In genomic region chr11:116096213-116097108, GRCm38 (mm10) we compare ENCODE assay signal across 12 mouse cellular contexts. TPM values are rescaled to one million over a fixed set of nuclear protein-coding genes. Genes with fewer than 3 reads are reported as not detected.
DNase-seq lines count a peak whose midpoint lies in the region; ATAC-seq and TF ChIP-seq lines count a peak whose summit lies in the region.
"Had no signal": no experiment of that assay in that cellular context is flagged by ENCODE, and none has a peak within 500 bp of the region (broad histone marks: within the 10 kb centered on the region; RNA-seq: fewer than 3 reads in every experiment).

No protein-coding gene starts in this region.

- no peak overlapping the region for H3K4me2 ChIP-seq in midbrain, postnatal 0 days (ENCODE audit: low read depth, low read length, poor library complexity, severe bottlenecking)
- H3K4me2 ChIP-seq in midbrain, embryonic 15.5 days = no peak overlapping the region
- H3K4me2 ChIP-seq in stomach, postnatal 0 days (replicated peaks; ENCODE audit: low read depth) = no peak overlapping the region
- H3K4me2 ChIP-seq in neural tube, embryonic 15.5 days = no peak overlapping the region
- H3K4me2 ChIP-seq: limb, embryonic 12.5 days; neural tube, embryonic 12.5 days had no signal

- no peak for ATAC-seq in midbrain, postnatal 0 days (ENCODE audit: low FRiP score)
- no peak for ATAC-seq in midbrain, embryonic 15.5 days (replicated peaks)
- no peak for ATAC-seq in stomach, postnatal 0 days (ENCODE audit: low FRiP score, low TSS enrichment)
- ATAC-seq in neural tube, embryonic 15.5 days (ENCODE audit: low FRiP score) = no peak

- H3K9ac ChIP-seq in midbrain, postnatal 0 days (replicated peaks; ENCODE audit: low read length, poor library complexity, severe bottlenecking) = no peak overlapping the region
- no peak overlapping the region for H3K9ac ChIP-seq in midbrain, embryonic 15.5 days
- no peak overlapping the region for H3K9ac ChIP-seq in stomach, postnatal 0 days (ENCODE audit: low read length)
- H3K9ac ChIP-seq in neural tube, embryonic 15.5 days (replicated peaks) = no peak overlapping the region
- H3K9ac ChIP-seq: limb, embryonic 12.5 days; neural tube, embryonic 12.5 days had no signal

- TF ChIP-seq CTCF in midbrain, postnatal 0 days (IDR thresholded peaks at IDR 0.05) = peak; percentile 59
- TF ChIP-seq CTCF in bone marrow, adult 2 months (IDR thresholded peaks at IDR 0.05; ENCODE audit: control insufficient read depth, insufficient read depth, low read length) = peak; percentile 60
- TF ChIP-seq CTCF in stomach, postnatal 0 days (IDR thresholded peaks at IDR 0.05; ENCODE audit: low read depth) = peak; percentile 67

- no peak for TF ChIP-seq EP300 in stomach, postnatal 0 days (optimal IDR thresholded peaks at IDR 0.05)

- no peak overlapping the region for H3K4me3 ChIP-seq in heart, embryonic 10.5 days
- no peak overlapping the region for H3K4me3 ChIP-seq in midbrain, postnatal 0 days (ENCODE audit: low read depth, low read length)
- no peak overlapping the region for H3K4me3 ChIP-seq in midbrain, embryonic 15.5 days
- H3K4me3 ChIP-seq in bone marrow, adult 2 months (replicated peaks; ENCODE audit: control insufficient read depth, low read depth, low read length) = no peak overlapping the region
- H3K4me3 ChIP-seq in stomach, postnatal 0 days (ENCODE audit: low read depth, low read length) = no peak overlapping the region
- no peak overlapping the region for H3K4me3 ChIP-seq in neural tube, embryonic 15.5 days (replicated peaks)
- H3K4me3 ChIP-seq: erythroblast, embryonic 14.5 days; limb, embryonic 12.5 days; neural tube, embryonic 12.5 days had no signal

- 0 out of 2 replicates have a peak, but pooled peaks cover 3% of the 10 kb centered on the region for H3K36me3 ChIP-seq in heart, embryonic 10.5 days
- H3K36me3 ChIP-seq in midbrain, postnatal 0 days (ENCODE audit: insufficient read depth, low read length) = no peaks in the 10 kb centered on the region
- no peaks in the 10 kb centered on the region for H3K36me3 ChIP-seq in midbrain, embryonic 15.5 days (replicated peaks)
- no peaks in the 10 kb centered on the region for H3K36me3 ChIP-seq in stomach, postnatal 0 days (ENCODE audit: control insufficient read depth, insufficient read depth, low read length)
- no peaks in the 10 kb centered on the region for H3K36me3 ChIP-seq in neural tube, embryonic 15.5 days
- H3K36me3 ChIP-seq: limb, embryonic 12.5 days; neural tube, embryonic 12.5 days had no signal

- no peak for TF ChIP-seq POLR2A in bone marrow, adult 2 months (IDR thresholded peaks at IDR 0.05; ENCODE audit: borderline replicate concordance, control insufficient read depth, low read depth, low read length)

- WGBS in heart, embryonic 10.5 days = 87% methylated on average over 5 of the region's 5 CpGs
- 93% methylated on average over 5 of the region's 5 CpGs for WGBS in midbrain, postnatal 0 days
- 90% methylated on average over 5 of the region's 5 CpGs for WGBS in midbrain, embryonic 15.5 days
- 43% methylated on average over 5 of the region's 5 CpGs for WGBS in bone marrow, adult 2 months
- WGBS in stomach, postnatal 0 days = 86% methylated on average over 5 of the region's 5 CpGs
- 95% methylated on average over 5 of the region's 5 CpGs for WGBS in neural tube, embryonic 15.5 days

- peaks cover 41% of the 10 kb centered on the region for H3K4me1 ChIP-seq in heart, embryonic 10.5 days
- H3K4me1 ChIP-seq in midbrain, postnatal 0 days (ENCODE audit: insufficient read depth, low read length) = no peaks in the 10 kb centered on the region
- H3K4me1 ChIP-seq in midbrain, embryonic 15.5 days = no peaks in the 10 kb centered on the region
- no peaks in the 10 kb centered on the region; the same call in 1 of the 2 replicates for H3K4me1 ChIP-seq in bone marrow, adult 2 months (ENCODE audit: control insufficient read depth, insufficient read depth, low read length)
- peaks cover 18% of the 10 kb centered on the region for H3K4me1 ChIP-seq in stomach, postnatal 0 days (replicated peaks; ENCODE audit: control insufficient read depth, insufficient read depth)
- H3K4me1 ChIP-seq in neural tube, embryonic 15.5 days = peaks cover 4% of the 10 kb centered on the region; the same call in 1 of the 2 replicates

- peak; percentile 58 for DNase-seq in heart, postnatal 4 days
- no peak for DNase-seq in heart, embryonic 10.5 days (ENCODE audit: low spot score)
- DNase-seq in midbrain, postnatal 0 days (ENCODE audit: low spot score) = no peak
- peak; percentile 59 for DNase-seq in stomach, postnatal 0 days (ENCODE audit: low spot score)
- DNase-seq in right cerebral cortex, postnatal 10 days (ENCODE audit: low spot score in 2 of 2) = no peak
- DNase-seq: thymus, adult 2 months had no signal

- no peaks in the 10 kb centered on the region for H3K27me3 ChIP-seq in heart, embryonic 10.5 days (ENCODE audit: insufficient read depth, poor library complexity, severe bottlenecking)
- H3K27me3 ChIP-seq in midbrain, postnatal 0 days (ENCODE audit: insufficient read depth, low read length) = no peaks in the 10 kb centered on the region
- H3K27me3 ChIP-seq in midbrain, embryonic 15.5 days (replicated peaks) = no peaks in the 10 kb centered on the region
- no peaks in the 10 kb centered on the region for H3K27me3 ChIP-seq in stomach, postnatal 0 days (ENCODE audit: control insufficient read depth, insufficient read depth, low read length)
- no peaks in the 10 kb centered on the region for H3K27me3 ChIP-seq in neural tube, embryonic 15.5 days (replicated peaks)
- H3K27me3 ChIP-seq: limb, embryonic 12.5 days; neural tube, embryonic 12.5 days had no signal

- H3K9me3 ChIP-seq in heart, embryonic 10.5 days = no peaks in the 10 kb centered on the region
- H3K9me3 ChIP-seq in midbrain, postnatal 0 days (ENCODE audit: low read length) = no peaks in the 10 kb centered on the region
- H3K9me3 ChIP-seq in midbrain, embryonic 15.5 days = no peaks in the 10 kb centered on the region
- H3K9me3 ChIP-seq in stomach, postnatal 0 days (ENCODE audit: control insufficient read depth, low read length) = no peaks in the 10 kb centered on the region
- no peaks in the 10 kb centered on the region for H3K9me3 ChIP-seq in neural tube, embryonic 15.5 days (replicated peaks)

- H3K27ac ChIP-seq in heart, embryonic 10.5 days = no peak overlapping the region
- H3K27ac ChIP-seq in midbrain, postnatal 0 days (ENCODE audit: low read depth, low read length) = no peak overlapping the region
- no peak overlapping the region for H3K27ac ChIP-seq in midbrain, embryonic 15.5 days
- no peak overlapping the region for H3K27ac ChIP-seq in bone marrow, adult 2 months (ENCODE audit: control insufficient read depth, insufficient read depth, low read depth, low read length, poor library complexity)
- H3K27ac ChIP-seq in stomach, postnatal 0 days (replicated peaks) = no peak overlapping the region; the same call in 1 of the 2 replicates
- no peak overlapping the region for H3K27ac ChIP-seq in neural tube, embryonic 15.5 days (replicated peaks)
- H3K27ac ChIP-seq: limb, embryonic 12.5 days; neural tube, embryonic 12.5 days had no signal

RNA-seq across cellular contexts. Expression of gene Wbp2, which starts 9.7 kb away (rescaled TPM):
- total RNA-seq in heart, postnatal 4 days (2021) = 100 to 1,000 TPM; 107 TPM
- polyA plus RNA-seq in heart, embryonic 10.5 days (2016; fragmentation: Nextera tagmentation; extraction: Ambion mirVana) = 122 and 158 TPM in 2 replicates
- 119 and 150 TPM in 2 replicates for total RNA-seq in midbrain, postnatal 0 days (2014; rRNA removed)
- 254 and 267 TPM in 2 replicates for polyA plus RNA-seq in midbrain, postnatal 0 days (2015; fragmentation: Nextera tagmentation; extraction: Ambion mirVana)
- polyA plus RNA-seq in midbrain, embryonic 15.5 days (2015; fragmentation: Nextera tagmentation; extraction: Ambion mirVana) = 165 and 173 TPM in 2 replicates
- polyA plus RNA-seq in bone marrow, adult 2 months (2011; ENCODE audit: insufficient read depth, insufficient read length, low replicate concordance, missing spikeins) = 55.0 and 68.0 TPM in 2 replicates
- 71.0 and 89.6 TPM in 2 replicates for polyA plus RNA-seq in stomach, postnatal 0 days (2015; fragmentation: Nextera tagmentation; extraction: Ambion mirVana)
- 162 and 167 TPM in 2 replicates for polyA plus RNA-seq in neural tube, embryonic 15.5 days (2015; fragmentation: Nextera tagmentation; extraction: Ambion mirVana)

RNA-seq across cellular contexts. Expression of gene Unc13d, which starts 18.7 kb away (rescaled TPM):
- under 1 TPM; 0.88 to 0.95 TPM for total RNA-seq in heart, postnatal 4 days (2021)
- 6.1 and 7.2 TPM in 2 replicates for polyA plus RNA-seq in heart, embryonic 10.5 days (2016; fragmentation: Nextera tagmentation; extraction: Ambion mirVana)
- total RNA-seq in midbrain, postnatal 0 days (2014; rRNA removed) = 0.22 and 0.71 TPM in 2 replicates
- polyA plus RNA-seq in midbrain, postnatal 0 days (2015; fragmentation: Nextera tagmentation; extraction: Ambion mirVana) = 0.67 and 0.77 TPM in 2 replicates
- 0.70 and 1.5 TPM in 2 replicates for polyA plus RNA-seq in midbrain, embryonic 15.5 days (2015; fragmentation: Nextera tagmentation; extraction: Ambion mirVana)
- 31.2 and 63.0 TPM in 2 replicates for polyA plus RNA-seq in bone marrow, adult 2 months (2011; ENCODE audit: insufficient read depth, insufficient read length, low replicate concordance, missing spikeins)
- polyA plus RNA-seq in stomach, postnatal 0 days (2015; fragmentation: Nextera tagmentation; extraction: Ambion mirVana) = 2.3 and 2.8 TPM in 2 replicates
- 1.0 and 7.1 TPM in 2 replicates for polyA plus RNA-seq in neural tube, embryonic 15.5 days (2015; fragmentation: Nextera tagmentation; extraction: Ambion mirVana)

RNA-seq across cellular contexts. Expression of gene Trim47, which starts 30.5 kb away (rescaled TPM):
- 10 to 100 TPM; 47.1 to 50.9 TPM for total RNA-seq in heart, postnatal 4 days (2021)
- 25.9 and 38.7 TPM in 2 replicates for polyA plus RNA-seq in heart, embryonic 10.5 days (2016; fragmentation: Nextera tagmentation; extraction: Ambion mirVana)
- 12.6 and 16.8 TPM in 2 replicates for total RNA-seq in midbrain, postnatal 0 days (2014; rRNA removed)
- polyA plus RNA-seq in midbrain, postnatal 0 days (2015; fragmentation: Nextera tagmentation; extraction: Ambion mirVana) = 9.0 and 11.7 TPM in 2 replicates
- 10.5 and 12.2 TPM in 2 replicates for polyA plus RNA-seq in midbrain, embryonic 15.5 days (2015; fragmentation: Nextera tagmentation; extraction: Ambion mirVana)
- polyA plus RNA-seq in bone marrow, adult 2 months (2011; ENCODE audit: insufficient read depth, insufficient read length, low replicate concordance, missing spikeins) = 3.1 and 8.9 TPM in 2 replicates
- 33.8 and 34.6 TPM in 2 replicates for polyA plus RNA-seq in stomach, postnatal 0 days (2015; fragmentation: Nextera tagmentation; extraction: Ambion mirVana)
- 9.8 TPM in 2 replicates for polyA plus RNA-seq in neural tube, embryonic 15.5 days (2015; fragmentation: Nextera tagmentation; extraction: Ambion mirVana)

RNA-seq across cellular contexts. Expression of gene Trim65, which starts 34.5 kb away (rescaled TPM):
- total RNA-seq in heart, postnatal 4 days (2021) = 1 to 10 TPM; 4.3 to 4.8 TPM
- 3.6 and 3.8 TPM in 2 replicates for polyA plus RNA-seq in heart, embryonic 10.5 days (2016; fragmentation: Nextera tagmentation; extraction: Ambion mirVana)
- 5.7 and 7.6 TPM in 2 replicates for total RNA-seq in midbrain, postnatal 0 days (2014; rRNA removed)
- 2.3 TPM in 2 replicates for polyA plus RNA-seq in midbrain, postnatal 0 days (2015; fragmentation: Nextera tagmentation; extraction: Ambion mirVana)
- polyA plus RNA-seq in midbrain, embryonic 15.5 days (2015; fragmentation: Nextera tagmentation; extraction: Ambion mirVana) = 2.7 and 3.1 TPM in 2 replicates
- polyA plus RNA-seq in bone marrow, adult 2 months (2011; ENCODE audit: insufficient read depth, insufficient read length, low replicate concordance, missing spikeins) = 5.2 and 8.2 TPM in 2 replicates
- polyA plus RNA-seq in stomach, postnatal 0 days (2015; fragmentation: Nextera tagmentation; extraction: Ambion mirVana) = 3.3 and 4.1 TPM in 2 replicates
- polyA plus RNA-seq in neural tube, embryonic 15.5 days (2015; fragmentation: Nextera tagmentation; extraction: Ambion mirVana) = 3.4 and 4.1 TPM in 2 replicates

RNA-seq across cellular contexts. Expression of gene Mrpl38, which starts 42.2 kb away (rescaled TPM):
- total RNA-seq in heart, postnatal 4 days (2021) = 10 to 100 TPM; 52.5 to 55.3 TPM
- 112 and 127 TPM in 2 replicates for polyA plus RNA-seq in heart, embryonic 10.5 days (2016; fragmentation: Nextera tagmentation; extraction: Ambion mirVana)
- total RNA-seq in midbrain, postnatal 0 days (2014; rRNA removed) = 74.3 and 100 TPM in 2 replicates
- polyA plus RNA-seq in midbrain, postnatal 0 days (2015; fragmentation: Nextera tagmentation; extraction: Ambion mirVana) = 77.0 and 78.7 TPM in 2 replicates
- 81.7 and 85.1 TPM in 2 replicates for polyA plus RNA-seq in midbrain, embryonic 15.5 days (2015; fragmentation: Nextera tagmentation; extraction: Ambion mirVana)
- 28.0 and 38.3 TPM in 2 replicates for polyA plus RNA-seq in bone marrow, adult 2 months (2011; ENCODE audit: insufficient read depth, insufficient read length, low replicate concordance, missing spikeins)
- 49.5 and 50.2 TPM in 2 replicates for polyA plus RNA-seq in stomach, postnatal 0 days (2015; fragmentation: Nextera tagmentation; extraction: Ambion mirVana)
- polyA plus RNA-seq in neural tube, embryonic 15.5 days (2015; fragmentation: Nextera tagmentation; extraction: Ambion mirVana) = 82.2 and 95.1 TPM in 2 replicates

Comparison
In these comparisons a context has a peak if more than half of its experiments do, and no peak if none do; other contexts are left out.
1. DNase-seq: peak in heart, postnatal 4 days (single experiment) and stomach, postnatal 0 days (single experiment); none in heart, embryonic 10.5 days (single experiment), midbrain, postnatal 0 days (single experiment) and right cerebral cortex, postnatal 10 days (0 of 2).
2. Peak in every context shown above with its lines, with median percentiles within 50 percentile points of each other: CTCF ChIP-seq.